Mouse (Mus musculus) bone marrow macrophage, adult 2 months (primary cell): ENCODE measurements at regions not wholly inside any gene's neighbourhood (a gene's known extent, or its start where the extent isn't known, plus 50 kb on each side); places are given as distances from the start of the nearest gene placed in this dataset.
A peak's percentile ranks its signal among the peaks of the same experiment; 100 is the strongest.
"Not testable (repeated sequence)": the region's sequence is repeated elsewhere in the genome, so short reads cannot be mapped to it uniquely, and the experiment has no call there.

Source experiments
- H3K27ac ChIP-seq: 2 replicates; pipeline ENCODE4 v1.5.1; 2012; ENCODE audit warnings: low read depth, low read length; ENCODE audit not compliant: insufficient read depth
- H3K4me1 ChIP-seq: 2 replicates; pipeline ENCODE4 v1.6.1; 2012; ENCODE audit warnings: low read length; ENCODE audit not compliant: control insufficient read depth, insufficient read depth
- H3K4me3 ChIP-seq: 2 replicates; pipeline ENCODE4 v1.5.1; 2012; ENCODE audit warnings: mild to moderate bottlenecking, low read length, moderate library complexity; ENCODE audit not compliant: insufficient read depth
- CTCF ChIP-seq: IDR thresholded peaks from 2 replicates; pipeline ENCODE4 v1.5.1; 2012; ENCODE audit warnings: low read depth, mild to moderate bottlenecking, low read length, moderate library complexity
- POLR2A ChIP-seq: IDR thresholded peaks from 2 replicates; pipeline ENCODE4 v1.6.1; 2012; ENCODE audit warnings: mild to moderate bottlenecking, low read depth, low read length, borderline replicate concordance

DNA sequence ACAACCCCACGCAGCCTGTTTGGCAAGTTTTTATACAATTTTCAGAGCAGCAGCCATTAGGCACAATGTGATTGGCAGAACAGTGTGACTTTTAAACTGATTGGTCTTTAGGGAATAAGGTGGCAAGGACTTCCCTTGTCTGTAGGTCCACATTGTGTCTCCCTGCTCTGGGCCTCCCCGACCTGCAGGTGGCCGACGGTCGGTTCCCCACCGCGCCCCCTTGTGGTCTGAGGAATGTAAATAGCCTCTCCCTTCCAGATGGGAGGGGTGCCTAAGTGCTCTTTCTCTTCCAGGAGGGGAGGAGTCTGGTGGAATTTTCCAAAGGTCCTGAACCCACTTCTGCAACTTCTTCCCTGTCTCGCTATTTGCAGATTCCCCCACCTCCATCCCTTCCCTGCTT is 52.5 kb upstream of the Prr5 start:
- H3K27ac ChIP-seq, H3K4me3 ChIP-seq, H3K4me1 ChIP-seq: not testable (repeated sequence)
- peak; percentile 49 for TF ChIP-seq CTCF

DNA sequence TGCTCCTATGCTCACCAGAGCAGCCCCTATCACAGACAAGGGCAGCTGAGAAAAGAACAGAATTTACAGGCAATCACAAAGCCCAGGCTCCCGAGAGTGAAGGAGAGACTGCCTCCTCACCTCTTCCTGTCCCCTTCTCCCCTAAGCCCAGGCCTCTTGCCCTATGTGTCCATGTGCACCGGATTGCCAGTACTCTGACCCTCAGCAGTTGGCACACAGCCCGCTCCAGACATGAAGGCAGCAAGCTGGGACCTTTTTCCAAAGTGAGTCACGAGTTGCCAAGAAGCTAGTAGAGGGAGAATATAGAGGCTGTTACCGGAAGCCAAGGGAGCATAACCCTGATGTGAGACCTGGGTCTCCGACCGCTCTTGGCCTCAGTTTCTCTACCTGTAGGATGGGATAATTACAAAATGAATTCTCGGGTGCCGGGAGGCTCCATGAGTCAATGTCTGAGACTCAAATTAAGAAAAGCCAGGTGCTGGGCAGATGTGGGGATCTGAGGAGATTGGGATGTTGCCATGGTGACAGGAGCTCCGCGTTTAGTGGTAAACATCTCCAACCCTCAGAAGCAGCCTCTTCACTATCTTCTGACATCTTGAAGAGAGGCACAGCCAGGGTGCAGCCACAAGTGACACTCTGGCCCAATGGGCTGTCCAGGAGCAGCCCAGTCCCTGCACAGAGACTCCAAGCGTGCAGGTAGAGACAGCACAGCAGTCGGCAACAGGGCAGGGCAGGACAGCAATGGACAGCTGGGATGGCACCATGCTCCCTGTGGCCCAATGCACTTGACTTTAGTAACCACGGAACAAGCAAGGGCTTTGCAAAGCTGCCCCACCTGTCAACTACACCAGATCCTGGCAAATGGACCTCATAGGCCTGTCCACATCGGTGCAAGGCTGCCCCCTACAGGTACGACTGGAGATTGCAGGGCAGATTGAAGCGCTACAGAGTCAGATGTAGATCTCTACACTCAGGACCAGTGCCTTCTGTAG is 55.6 kb upstream of the Prr5 start:
- Histone ChIP-seq H3K4me1 (no peaks in the 10 kb centered on the region), H3K27ac (no peak overlapping the region), H3K4me3 (no peak overlapping the region)
- TF ChIP-seq POLR2A = no peak
- peak; percentile 92 for TF ChIP-seq CTCF

GRCm38 (mm10) chr15:84612961-84613360 is 55.3 kb upstream of the Rtl6 start:
- TF ChIP-seq CTCF (no peak), POLR2A (no peak)
- Histone ChIP-seq H3K4me3 (no peak overlapping the region), H3K27ac (no peak overlapping the region), H3K4me1 (no peaks in the 10 kb centered on the region)

DNA sequence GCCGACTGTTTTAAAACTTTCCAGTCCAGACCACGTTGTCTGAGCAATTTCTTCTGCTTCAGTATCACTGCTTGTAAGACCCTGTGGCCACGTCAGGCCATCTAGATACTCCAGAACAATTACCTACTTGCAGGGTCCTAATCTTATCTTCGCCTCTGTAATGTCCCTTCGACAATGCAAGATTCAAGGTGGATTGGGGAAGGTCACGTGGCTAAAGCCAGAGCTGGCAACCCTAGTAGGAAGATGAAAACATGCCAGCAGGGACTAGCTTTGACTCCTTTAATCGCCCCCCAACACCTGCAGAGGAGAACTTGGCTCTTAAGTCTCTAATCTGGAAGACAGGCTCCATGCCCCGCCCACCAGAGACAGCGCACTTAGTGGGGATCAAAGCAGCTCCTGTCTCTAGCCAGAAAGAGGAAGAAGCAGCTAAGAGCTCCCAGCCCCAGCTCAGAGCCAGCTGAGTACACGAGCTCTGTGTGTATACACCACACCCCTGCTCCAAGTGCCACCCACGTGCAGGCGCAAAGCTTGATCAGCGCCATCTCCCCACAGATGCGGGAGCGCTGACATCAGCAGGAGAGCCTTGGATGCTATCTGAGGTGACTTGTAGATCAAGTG is 52.3 kb upstream of the Rtl6 start:
- no peaks in the 10 kb centered on the region for H3K4me1 ChIP-seq
- H3K27ac ChIP-seq = no peak overlapping the region
- H3K4me3 ChIP-seq = no peak overlapping the region
- TF ChIP-seq CTCF (no peak), POLR2A (no peak)

DNA sequence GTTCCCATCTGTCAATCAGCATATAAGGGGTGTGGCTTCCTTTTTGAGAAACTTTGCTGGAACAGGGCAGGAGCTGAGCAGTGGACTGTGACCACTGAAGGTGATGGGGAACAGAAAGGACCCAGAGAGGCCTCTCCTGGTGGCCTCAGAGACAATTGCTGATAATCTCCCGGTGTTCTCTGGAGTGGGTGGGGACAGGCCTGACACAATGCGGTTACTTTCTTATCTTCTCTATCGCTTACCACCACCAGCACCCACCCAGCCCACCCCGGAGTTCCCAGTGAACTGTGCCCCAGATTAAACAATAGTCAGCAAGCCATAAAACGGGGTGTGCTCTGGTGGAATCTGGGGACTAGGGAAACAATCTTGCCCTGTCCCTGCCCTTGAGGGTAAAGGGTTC is 51.4 kb upstream of the Rtl6 start:
- Histone ChIP-seq H3K4me3 (no peak overlapping the region), H3K4me1 (no peaks in the 10 kb centered on the region), H3K27ac (no peak overlapping the region)
- no peak for TF ChIP-seq POLR2A
